Mouse (Mus musculus) spleen, adult 2 months (tissue): Measurements from ENCODE around the gene Psmd9.

ENCODE experiments used
- CTCF ChIP-seq: fragments of 200-500 bp; IDR thresholded peaks from 2 replicates; pipeline ENCODE4 v1.5.1; 2011; ENCODE audit warnings: mild to moderate bottlenecking, inconsistent platforms; ENCODE audit not compliant: insufficient read depth, insufficient read length, insufficient replicate concordance; ENCODE audit errors: extremely low read depth
- POLR2A ChIP-seq: fragments of 200-500 bp; IDR thresholded peaks from 2 replicates; pipeline ENCODE4 v1.6.1; 2011; ENCODE audit warnings: low read depth, low read length, inconsistent platforms

- TF ChIP-seq CTCF, result no peak
- TF ChIP-seq POLR2A, result no peak
These were observed 21.7 kb downstream of the Psmd9 start for GRCm38 (mm10) chr5:123190912-123191311.
